Mouse (Mus musculus) heart, embryonic 11.5 days (tissue): ENCODE measurements around the gene Pygo2. TPM values are rescaled to one million over a fixed set of nuclear protein-coding genes. Genes with fewer than 3 reads are reported as not detected.
A peak's percentile ranks its signal among the peaks of the same experiment; 100 is the strongest.

Experiments
- ATAC-seq: fragments of 200-750 bp; cut with Nextera tagmentation; replicated peaks from 2 replicates; pipeline ENCODE4 v1.8.0; 2017; ENCODE audit warnings: moderate library complexity; ENCODE audit not compliant: insufficient number of reproducible peaks, low FRiP score, low TSS enrichment
- H3K27ac ChIP-seq: fragments of 300-500 bp; sonication (generic); 2 replicates; pipeline ENCODE4 v1.5.1; 2014; ENCODE audit warnings: mild to moderate bottlenecking, low read depth, low read length
- H3K27me3 ChIP-seq: fragments of 300-500 bp; sonication (generic); 2 replicates; pipeline ENCODE4 v1.6.1; 2014; ENCODE audit warnings: mild to moderate bottlenecking, low read length, mixed read lengths; ENCODE audit not compliant: control insufficient read depth, insufficient read depth
- H3K36me3 ChIP-seq: fragments of 300-500 bp; sonication (generic); 2 replicates; pipeline ENCODE4 v1.6.1; 2014; ENCODE audit warnings: mild to moderate bottlenecking, low read length, moderate library complexity, mixed read lengths; ENCODE audit not compliant: control insufficient read depth, insufficient read depth
- H3K4me1 ChIP-seq: fragments of 300-500 bp; sonication (generic); 2 replicates; pipeline ENCODE4 v1.6.1; 2014; ENCODE audit warnings: low read length; ENCODE audit not compliant: control insufficient read depth, insufficient read depth
- H3K4me2 ChIP-seq: fragments of 300-500 bp; sonication (generic); 2 replicates; pipeline ENCODE4 v1.6.1; 2014; ENCODE audit warnings: mild to moderate bottlenecking, moderate library complexity
- H3K4me3 ChIP-seq: fragments of 300-500 bp; sonication (generic); 2 replicates; pipeline ENCODE4 v1.5.1; 2014; ENCODE audit warnings: low read depth, low read length
- H3K9ac ChIP-seq: fragments of 300-500 bp; sonication (generic); 2 replicates; pipeline ENCODE4 v1.6.1; 2014; ENCODE audit warnings: mild to moderate bottlenecking, low read depth, low read length, moderate library complexity
- H3K9me3 ChIP-seq: fragments of 300-500 bp; sonication (generic); replicated peaks from 2 replicates; pipeline ENCODE4 v1.6.1; 2016; ENCODE audit warnings: low read length; ENCODE audit not compliant: control insufficient read depth
- WGBS: fragments of 180-500 bp; shearing (Covaris S2); extraction: QIAGEN DNeasy Blood & Tissue Kit; methylation state at CpG from one replicate; pipeline ENCODE4 v1.1.7; 2014; ENCODE audit not compliant: insufficient replicate concordance; 5-methylcytosine and 5-hydroxymethylcytosine counted together
- polyA plus RNA-seq: library from polyadenylated mRNA; unstranded; fragments of >200 nt; fragmentation: Nextera tagmentation; extraction: Ambion mirVana; gene quantifications from 2 replicates; pipeline ENCODE4 v1.2.1, GENCODE M21; 2014

Pygo2 gene
- polyA plus RNA-seq, 1 experiment from 2014 or later = 31.1 TPM

- H3K27me3 ChIP-seq = no peaks in the 10 kb centered on the region
- H3K4me3 ChIP-seq = no peak overlapping the region
- no peak for ATAC-seq
- no peaks in the 10 kb centered on the region; the same call in 1 of the 2 replicates for H3K36me3 ChIP-seq
- no peak overlapping the region for H3K9ac ChIP-seq
- H3K9me3 ChIP-seq = no peaks in the 10 kb centered on the region
- no peak overlapping the region for H3K4me2 ChIP-seq
- H3K27ac ChIP-seq = 0 out of 2 replicates have a peak overlapping the region, but pooled peaks have one; percentile 29
- peaks cover 35% of the 10 kb centered on the region for H3K4me1 ChIP-seq
- WGBS = 40% methylated on average over 1 of the region's 1 CpGs
These were observed 21.9 kb downstream of the Pygo2 start for GRCm38 (mm10) chr3:89451916-89452315.

- Histone ChIP-seq H3K4me2 (no peak within 1 kb of the TSS), H3K4me1 (peaks cover 27% of the 10 kb centered on the region), H3K27ac (no peak within 1 kb of the TSS), H3K27me3 (no peaks in the 10 kb centered on the region), H3K9ac (no peak within 1 kb of the TSS), H3K4me3 (no peak within 1 kb of the TSS), H3K9me3 (no peaks in the 10 kb centered on the region), H3K36me3 (no peaks in the 10 kb centered on the region)
- no peak for ATAC-seq
- WGBS = 54% methylated on average over 10 of the region's 10 CpGs
These were observed 24.6 kb downstream of the Pygo2 start, which contains the start of gene Pmvk for GRCm38 (mm10) chr3:89454401-89455177. Pmvk (plus strand) TSS chr3:89454541.

GRCm38 (mm10) chr3:89455786-89456285 lies 25.8 kb downstream of the Pygo2 start:
- no peak overlapping the region for H3K4me2 ChIP-seq
- no peaks in the 10 kb centered on the region for H3K9me3 ChIP-seq
- no peak overlapping the region for H3K4me3 ChIP-seq
- H3K27ac ChIP-seq = no peak overlapping the region
- 25% methylated on average over 1 of the region's 1 CpGs for WGBS
- H3K9ac ChIP-seq = no peak overlapping the region
- no peaks in the 10 kb centered on the region for H3K27me3 ChIP-seq
- peaks cover 29% of the 10 kb centered on the region for H3K4me1 ChIP-seq
- no peaks in the 10 kb centered on the region for H3K36me3 ChIP-seq
- no peak for ATAC-seq

GRCm38 (mm10) chr3:89456726-89457665 lies 27.0 kb downstream of the Pygo2 start:
- WGBS = 39% methylated on average over 10 of the region's 10 CpGs
- Histone ChIP-seq H3K36me3 (no peaks in the 10 kb centered on the region), H3K4me2 (0 out of 2 replicates have a peak overlapping the region, but pooled peaks have one; percentile 16), H3K4me3 (no peak overlapping the region), H3K4me1 (peaks cover 17% of the 10 kb centered on the region), H3K9me3 (no peaks in the 10 kb centered on the region), H3K9ac (no peak overlapping the region), H3K27me3 (no peaks in the 10 kb centered on the region), H3K27ac (no peak overlapping the region)
- ATAC-seq = no peak

- Histone ChIP-seq H3K4me2 (peak overlapping the region; percentile 88), H3K4me3 (peak overlapping the region; percentile 60), H3K36me3 (no peaks in the 10 kb centered on the region), H3K9me3 (no peaks in the 10 kb centered on the region), H3K9ac (peak overlapping the region; percentile 87; the same call in 1 of the 2 replicates), H3K27ac (peak overlapping the region; percentile 85), H3K27me3 (no peaks in the 10 kb centered on the region), H3K4me1 (peaks cover 14% of the 10 kb centered on the region)
- WGBS = 42% methylated on average over 13 of the region's 13 CpGs
- 0 out of 2 replicates have a peak, but pooled peaks have one; percentile 49 for ATAC-seq
These were observed 28.5 kb downstream of the Pygo2 start for GRCm38 (mm10) chr3:89458372-89458964.

GRCm38 (mm10) chr3:89458965-89459807 lies 29.2 kb downstream of the Pygo2 start:
- peak overlapping the region; percentile 88 for H3K4me2 ChIP-seq
- H3K27ac ChIP-seq = peak overlapping the region; percentile 85
- ATAC-seq = peak; percentile 87
- peak overlapping the region; percentile 87 for H3K9ac ChIP-seq
- H3K4me3 ChIP-seq = peak overlapping the region; percentile 60
- no peaks in the 10 kb centered on the region for H3K9me3 ChIP-seq
- H3K4me1 ChIP-seq = peaks cover 14% of the 10 kb centered on the region
- H3K36me3 ChIP-seq = no peaks in the 10 kb centered on the region
- H3K27me3 ChIP-seq = no peaks in the 10 kb centered on the region
- WGBS = 1% methylated on average over 35 of the region's 36 CpGs

GRCm38 (mm10) chr3:89468268-89468667 lies 38.3 kb downstream of the Pygo2 start:
- ATAC-seq = no peak
- no peaks in the 10 kb centered on the region for H3K9me3 ChIP-seq
- H3K4me1 ChIP-seq = no peaks in the 10 kb centered on the region
- H3K27ac ChIP-seq = no peak overlapping the region
- peaks cover 4% of the 10 kb centered on the region; the same call in 1 of the 2 replicates for H3K36me3 ChIP-seq
- no peaks in the 10 kb centered on the region for H3K27me3 ChIP-seq
- H3K4me2 ChIP-seq = no peak overlapping the region
- H3K9ac ChIP-seq = no peak overlapping the region
- H3K4me3 ChIP-seq = no peak overlapping the region
- WGBS = 46% methylated on average over 4 of the region's 4 CpGs
